Mouse (Mus musculus) forebrain, embryonic 16.5 days (tissue): ENCODE results near the gene Fastk. TPM values are rescaled to one million over a fixed set of nuclear protein-coding genes. Genes with fewer than 3 reads are reported as not detected.

ENCODE experiments used
- ATAC-seq: fragments of 200-750 bp; cut with Nextera tagmentation; 2 replicates; pipeline ENCODE4 v1.8.0; 2017; ENCODE audit warnings: mild to moderate bottlenecking, moderate library complexity
- H3K27ac ChIP-seq: fragments of 300-500 bp; sonication (generic); 2 replicates; pipeline ENCODE4 v1.5.1; 2014; ENCODE audit warnings: low read length, control low read depth
- H3K27me3 ChIP-seq: fragments of 300-500 bp; sonication (generic); replicated peaks from 2 replicates; pipeline ENCODE4 v1.6.1; 2014; ENCODE audit warnings: low read length; ENCODE audit not compliant: control insufficient read depth, insufficient read depth
- H3K36me3 ChIP-seq: fragments of 300-500 bp; sonication (generic); 2 replicates; pipeline ENCODE4 v1.6.1; 2014; ENCODE audit not compliant: control insufficient read depth, insufficient read depth
- H3K4me1 ChIP-seq: fragments of 300-500 bp; sonication (generic); replicated peaks from 2 replicates; pipeline ENCODE4 v1.6.1; 2014; ENCODE audit warnings: low read length; ENCODE audit not compliant: control insufficient read depth, insufficient read depth
- H3K4me2 ChIP-seq: fragments of 300-500 bp; sonication (generic); 2 replicates; pipeline ENCODE4 v1.6.1; 2014; ENCODE audit warnings: mild to moderate bottlenecking, low read length, control low read depth
- H3K4me3 ChIP-seq: fragments of 300-500 bp; sonication (generic); replicated peaks from 2 replicates; pipeline ENCODE4 v1.5.1; 2014; ENCODE audit warnings: mild to moderate bottlenecking, low read length, control low read depth
- H3K9ac ChIP-seq: fragments of 300-500 bp; sonication (generic); replicated peaks from 2 replicates; pipeline ENCODE4 v1.6.1; 2014; ENCODE audit warnings: low read depth, low read length, control low read depth
- H3K9me3 ChIP-seq: fragments of 300-500 bp; sonication (generic); 2 replicates; pipeline ENCODE4 v1.6.1; 2016; ENCODE audit warnings: low read length; ENCODE audit not compliant: control insufficient read depth
- WGBS: fragments of 180-500 bp; shearing (Covaris S2); extraction: QIAGEN DNeasy Blood & Tissue Kit; methylation state at CpG from one replicate; pipeline ENCODE4 v1.1.7; 2014; 5-methylcytosine and 5-hydroxymethylcytosine counted together
- polyA plus RNA-seq: library from polyadenylated mRNA; unstranded; fragments of >200 nt; fragmentation: Nextera tagmentation; extraction: Ambion mirVana; gene quantifications from 2 replicates; pipeline ENCODE4 v1.2.1, GENCODE M21; 2015

The Fastk gene
- polyA plus RNA-seq, 1 experiment from 2014 or later: 96.3 TPM

- no peak overlapping the region for H3K27ac ChIP-seq
- no peaks in the 10 kb centered on the region for H3K27me3 ChIP-seq
- WGBS: 13% methylated on average over 9 of the region's 9 CpGs
- H3K9ac ChIP-seq: no peak overlapping the region; the same call in 1 of the 2 replicates
- H3K4me3 ChIP-seq: no peak overlapping the region
- H3K4me2 ChIP-seq: peak overlapping the region; percentile 96; the same call in 1 of the 2 replicates
- ATAC-seq: no peak
- no peaks in the 10 kb centered on the region for H3K9me3 ChIP-seq
- H3K36me3 ChIP-seq: no peaks in the 10 kb centered on the region
- peaks cover 47% of the 10 kb centered on the region for H3K4me1 ChIP-seq
Measured at GRCm38 (mm10) chr5:24426556-24427284, 18.4 kb downstream of the Fastk start.

GRCm38 (mm10) chr5:24426037-24426432 is 19.1 kb downstream of the Fastk start:
- Histone ChIP-seq H3K4me1 (peaks cover 47% of the 10 kb centered on the region), H3K27ac (no peak overlapping the region), H3K27me3 (no peaks in the 10 kb centered on the region), H3K9ac (no peak overlapping the region; the same call in 1 of the 2 replicates), H3K4me2 (peak overlapping the region; percentile 96), H3K4me3 (peak overlapping the region; percentile 69), H3K36me3 (no peaks in the 10 kb centered on the region), H3K9me3 (no peaks in the 10 kb centered on the region)
- no peak for ATAC-seq
- WGBS: 0% methylated on average over 10 of the region's 10 CpGs

GRCm38 (mm10) chr5:24425421-24426036 is 19.6 kb downstream of the Fastk start:
- peaks cover 47% of the 10 kb centered on the region for H3K4me1 ChIP-seq

GRCm38 (mm10) chr5:24424861-24425411 is 20.2 kb downstream of the Fastk start:
- H3K27me3 ChIP-seq: no peaks in the 10 kb centered on the region
- no peak for ATAC-seq
- peak overlapping the region; percentile 69 for H3K4me3 ChIP-seq
- H3K9ac ChIP-seq: peak overlapping the region; percentile 75
- peaks cover 47% of the 10 kb centered on the region for H3K4me1 ChIP-seq
- peak overlapping the region; percentile 94 for H3K27ac ChIP-seq
- peak overlapping the region; percentile 96 for H3K4me2 ChIP-seq
- no peaks in the 10 kb centered on the region for H3K9me3 ChIP-seq
- H3K36me3 ChIP-seq: no peaks in the 10 kb centered on the region
- 1% methylated on average over 47 of the region's 60 CpGs for WGBS

More at GRCm38 (mm10) chr5:24425421-24426036, 19.6 kb downstream of the Fastk start:
- 0% methylated on average over 23 of the region's 30 CpGs for WGBS
- Histone ChIP-seq H3K36me3 (no peaks in the 10 kb centered on the region), H3K27ac (no peak overlapping the region; the same call in 1 of the 2 replicates), H3K9ac (peak overlapping the region; percentile 75), H3K4me3 (peak overlapping the region; percentile 69), H3K4me2 (peak overlapping the region; percentile 96), H3K9me3 (no peaks in the 10 kb centered on the region), H3K27me3 (no peaks in the 10 kb centered on the region)
- no peak for ATAC-seq

- Histone ChIP-seq H3K27me3 (no peaks in the 10 kb centered on the region), H3K4me1 (peaks cover 47% of the 10 kb centered on the region), H3K4me2 (peak overlapping the region; percentile 96), H3K9ac (peak overlapping the region; percentile 75), H3K36me3 (peaks cover 7% of the 10 kb centered on the region), H3K27ac (peak overlapping the region; percentile 94), H3K4me3 (peak overlapping the region; percentile 69), H3K9me3 (no peaks in the 10 kb centered on the region)
- 9% methylated on average over 21 of the region's 21 CpGs for whole genome bisulfite sequencing
- no peak for ATAC-seq
Measured at GRCm38 (mm10) chr5:24424004-24424781, 20.9 kb downstream of the Fastk start.

GRCm38 (mm10) chr5:24423129-24424003 is 21.7 kb downstream of the Fastk start, which contains the start of the genes Cdk5 and Slc4a2:
TSS of gene Cdk5 (minus strand) at chr5:24423530.
TSS of gene Slc4a2 (plus strand) at chr5:24423837.
- Histone ChIP-seq H3K4me1 (peaks cover 45% of the 10 kb centered on the region), H3K27ac (peak within 1 kb of the TSS; percentile 94), H3K4me3 (peak within 1 kb of the TSS; percentile 69), H3K9ac (peak within 1 kb of the TSS; percentile 80), H3K9me3 (no peaks in the 10 kb centered on the region), H3K27me3 (no peaks in the 10 kb centered on the region), H3K36me3 (peaks cover 7% of the 10 kb centered on the region), H3K4me2 (peak within 1 kb of the TSS; percentile 96)
- under 1% methylated on average over 46 of the region's 46 CpGs for WGBS
- peak; percentile 97 for ATAC-seq

- peaks cover 30% of the 10 kb centered on the region for H3K4me1 ChIP-seq
- H3K4me3 ChIP-seq: no peak overlapping the region
- no peak for ATAC-seq
- 89% methylated on average over 9 of the region's 9 CpGs for WGBS
- H3K4me2 ChIP-seq: no peak overlapping the region
- H3K9ac ChIP-seq: no peak overlapping the region
- no peaks in the 10 kb centered on the region for H3K9me3 ChIP-seq
- H3K27me3 ChIP-seq: no peaks in the 10 kb centered on the region
- H3K36me3 ChIP-seq: peaks cover 7% of the 10 kb centered on the region
- no peak overlapping the region for H3K27ac ChIP-seq
Measured at GRCm38 (mm10) chr5:24420381-24420780, 24.7 kb downstream of the Fastk start.

GRCm38 (mm10) chr5:24417587-24417986 is 27.5 kb downstream of the Fastk start:
- 88% methylated on average over 10 of the region's 10 CpGs for WGBS
- ATAC-seq: no peak
- Histone ChIP-seq H3K4me3 (no peak overlapping the region), H3K4me2 (no peak overlapping the region), H3K36me3 (peaks cover 7% of the 10 kb centered on the region), H3K27me3 (no peaks in the 10 kb centered on the region), H3K9ac (no peak overlapping the region), H3K9me3 (no peaks in the 10 kb centered on the region), H3K4me1 (peaks cover 12% of the 10 kb centered on the region), H3K27ac (no peak overlapping the region)
